Mouse (Mus musculus) mature B cell (primary cell): ENCODE data around the gene Rprd2.
"Not testable (repeated sequence)": the region's sequence is repeated elsewhere in the genome, so short reads cannot be mapped to it uniquely, and the experiment has no call there.

ENCODE experiments used
- in situ Hi-C: fragments of 300-500 bp; cut with MboI; formaldehyde crosslinking; loops from 2 replicates; pipeline ENCODE4 v1.14.3; 2019

Gene Rprd2

GRCm38 (mm10) chr3:95818026-95818511, 594 bp downstream of the Rprd2 start:
- in situ Hi-C loops, result no loop called here

DNA sequence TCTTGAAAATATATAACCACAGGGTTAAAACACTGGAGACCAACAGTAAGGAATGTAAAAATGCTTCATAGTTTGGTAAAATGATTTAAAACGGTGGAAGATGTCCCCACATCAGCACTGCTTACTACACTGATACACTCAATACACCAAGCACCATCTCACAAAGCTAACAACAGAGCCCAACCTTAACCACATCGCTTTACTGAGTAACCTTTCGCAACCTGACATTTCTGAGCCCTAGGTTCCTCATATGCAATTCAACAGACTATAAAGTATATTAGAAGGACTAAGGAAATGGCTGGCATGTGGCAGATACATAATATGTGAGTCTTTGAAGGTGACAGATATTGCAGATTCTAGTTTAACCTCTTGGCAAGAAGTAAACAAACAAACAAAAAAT, 2.0 kb downstream of the Rprd2 start:
- in situ Hi-C loops, result no loop called here

GRCm38 (mm10) chr3:95808384-95808783, 10.3 kb downstream of the Rprd2 start:
- in situ Hi-C loops, result no loop called here

DNA sequence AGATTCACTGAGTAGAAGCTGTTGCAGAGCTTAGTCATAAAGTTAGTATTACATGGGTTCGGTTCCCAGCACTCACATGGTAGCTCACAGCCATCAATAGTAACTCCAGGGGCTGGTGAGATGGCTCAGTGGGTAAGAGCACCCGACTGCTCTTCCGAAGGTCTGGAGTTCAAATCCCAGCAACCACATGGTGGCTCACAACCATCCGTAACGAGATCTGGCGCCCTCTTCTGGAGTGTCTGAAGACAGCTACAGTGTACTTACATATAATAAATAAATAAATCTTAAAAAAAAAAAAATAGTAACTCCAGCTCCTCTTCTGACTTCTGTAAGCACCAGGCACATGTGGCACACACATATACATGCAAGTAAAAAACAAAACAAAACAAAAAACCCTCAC, 11.0 kb downstream of the Rprd2 start:
- in situ Hi-C loops, result not testable (repeated sequence)

DNA sequence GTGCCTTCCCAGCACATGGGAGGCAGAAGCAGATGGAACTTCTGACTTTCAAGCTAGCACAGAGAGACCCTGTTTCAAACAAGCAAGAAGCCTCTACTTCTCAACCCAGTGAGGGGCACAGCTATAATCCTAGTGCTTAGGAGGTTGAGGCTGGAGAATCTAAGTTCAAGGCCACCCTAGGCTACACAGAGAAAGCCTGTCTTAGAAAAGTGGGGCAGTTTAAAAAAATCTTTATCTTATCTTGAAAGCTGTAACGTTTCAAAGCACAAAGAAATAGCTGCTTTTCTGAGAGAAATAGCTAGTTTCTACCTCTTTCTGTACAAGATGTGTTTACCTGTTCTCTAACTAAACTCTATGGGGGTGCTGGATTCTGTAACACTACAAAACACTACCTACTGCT, 12.0 kb downstream of the Rprd2 start:
- in situ Hi-C loops, result no loop called here

- in situ Hi-C loops, result no loop called here
These were observed 14.8 kb downstream of the Rprd2 start for GRCm38 (mm10) chr3:95803851-95804250.

DNA sequence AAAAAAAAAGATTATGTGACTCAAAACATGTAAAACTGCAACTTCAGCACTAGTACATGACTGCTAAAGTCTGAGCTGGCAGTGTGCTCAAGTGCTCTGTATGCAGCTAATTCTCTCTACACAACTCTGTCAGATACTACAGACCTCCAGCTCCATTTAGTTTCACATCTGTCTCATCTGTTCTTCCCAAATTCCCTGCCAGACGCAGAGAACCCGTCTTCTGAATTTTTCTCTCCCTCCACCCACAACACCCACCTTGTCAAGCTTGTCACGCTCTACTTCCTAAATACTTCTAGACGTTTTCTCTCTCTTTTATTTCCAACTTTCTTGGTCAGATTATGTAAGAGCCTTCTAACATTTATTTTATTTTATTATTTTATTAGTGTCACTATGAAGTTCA, 19.9 kb downstream of the Rprd2 start:
- in situ Hi-C loops, result no loop called here

DNA sequence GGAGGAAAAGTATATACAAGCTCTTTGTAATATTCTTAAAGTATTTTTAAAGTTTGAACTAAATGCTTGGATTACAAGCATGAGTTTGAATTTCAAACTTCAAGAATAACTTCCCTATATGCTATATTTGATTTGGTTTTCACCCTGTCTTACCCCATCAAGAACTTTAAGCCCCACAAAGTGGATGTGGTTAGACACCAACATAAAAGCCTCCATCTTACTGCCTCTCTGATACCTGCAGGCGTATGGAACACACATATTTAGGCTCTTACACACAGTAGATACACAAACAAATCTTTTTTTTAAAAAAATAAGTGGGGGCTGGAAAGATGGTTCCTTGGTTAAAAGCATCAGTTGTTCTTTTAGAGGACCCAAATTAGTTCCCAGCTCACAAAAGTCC, 24.4 kb downstream of the Rprd2 start:
- in situ Hi-C loops, result no loop called here

DNA sequence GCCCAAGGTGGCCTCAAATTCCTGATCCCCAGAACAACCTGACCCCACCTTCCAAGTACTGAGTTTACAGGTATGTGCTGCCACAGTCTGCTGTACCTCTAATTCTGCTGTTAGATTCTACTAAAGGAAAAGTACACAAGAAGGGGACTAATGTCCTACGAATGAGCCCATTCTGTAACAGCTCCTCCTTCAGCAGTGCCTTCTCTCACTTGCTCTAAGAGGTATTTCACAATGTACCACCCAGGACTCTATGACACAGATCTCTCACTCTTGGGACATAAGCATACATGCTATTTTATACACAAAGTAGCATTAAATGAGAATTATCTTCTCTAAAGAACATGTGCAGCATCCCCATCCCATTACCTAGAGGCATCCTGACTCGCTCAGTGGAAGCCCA, 25.0 kb downstream of the Rprd2 start:
- in situ Hi-C loops, result no loop called here

DNA sequence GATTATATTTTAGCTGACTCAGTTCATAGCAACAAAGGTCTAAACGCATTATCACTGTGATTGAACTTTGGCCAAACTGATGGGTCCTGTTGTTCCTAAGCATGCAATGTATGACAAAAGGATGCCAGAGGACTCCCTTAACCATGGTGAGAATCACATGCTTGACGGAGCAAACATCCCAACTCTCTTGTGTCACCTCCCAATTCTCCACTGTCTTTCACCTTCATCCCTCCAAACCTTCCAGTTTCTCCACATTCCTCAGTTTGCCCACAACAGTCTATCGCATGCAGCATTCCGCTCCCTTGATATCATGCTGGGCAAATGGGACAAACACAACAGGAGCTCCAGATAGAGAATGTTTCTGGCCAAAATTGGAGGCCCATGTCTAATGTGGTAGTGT, 33.2 kb downstream of the Rprd2 start:
- in situ Hi-C loops, result no loop called here

DNA sequence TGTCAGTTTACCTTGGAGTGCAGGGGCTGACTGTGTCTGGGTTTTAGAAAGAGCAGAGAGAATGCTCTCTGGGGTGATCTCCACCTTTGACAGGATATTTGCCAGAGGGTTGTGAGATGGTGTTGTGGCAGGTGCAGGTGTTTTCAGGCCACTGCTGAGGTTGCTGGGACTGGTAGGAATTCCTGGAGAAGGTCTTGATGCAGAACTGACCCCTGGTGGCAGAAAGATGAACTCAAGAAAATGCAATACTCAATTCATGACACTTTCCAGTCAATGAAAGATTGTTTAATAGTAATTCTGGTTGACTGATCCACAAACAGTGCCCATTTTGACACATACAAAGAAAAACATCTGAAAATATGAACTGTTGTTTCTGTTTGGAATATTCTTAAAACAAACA, 46.7 kb downstream of the Rprd2 start:
- in situ Hi-C loops, result no loop called here

GRCm38 (mm10) chr3:95765534-95765933, 53.1 kb downstream of the Rprd2 start:
- in situ Hi-C loops, result no loop called here

DNA sequence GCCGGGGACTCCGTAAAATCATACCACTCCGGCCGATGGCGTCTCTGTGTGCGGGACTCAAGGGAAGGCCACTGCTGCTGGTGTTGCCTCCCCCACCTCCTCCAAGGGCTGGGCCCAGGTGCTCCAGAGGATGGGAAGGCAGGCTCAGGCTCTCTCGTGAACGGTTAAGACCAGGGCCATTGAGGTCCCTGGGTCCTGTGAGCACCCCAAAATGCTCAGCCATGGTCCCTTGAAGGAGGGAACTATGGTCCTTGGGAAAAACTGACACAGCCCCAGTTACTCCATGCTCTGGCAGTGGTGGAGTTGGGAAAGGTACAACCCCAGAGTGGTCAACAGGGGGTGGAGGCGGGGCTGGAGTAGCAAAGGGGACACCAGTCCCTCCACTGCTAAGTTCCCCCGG, 54.9 kb downstream of the Rprd2 start:
- in situ Hi-C loops, result no loop called here

GRCm38 (mm10) chr3:95762961-95763360, 55.7 kb downstream of the Rprd2 start:
- in situ Hi-C loops, result no loop called here

- in situ Hi-C loops, result no loop called here
These were observed 56.9 kb downstream of the Rprd2 start for GRCm38 (mm10) chr3:95761771-95762170.

DNA sequence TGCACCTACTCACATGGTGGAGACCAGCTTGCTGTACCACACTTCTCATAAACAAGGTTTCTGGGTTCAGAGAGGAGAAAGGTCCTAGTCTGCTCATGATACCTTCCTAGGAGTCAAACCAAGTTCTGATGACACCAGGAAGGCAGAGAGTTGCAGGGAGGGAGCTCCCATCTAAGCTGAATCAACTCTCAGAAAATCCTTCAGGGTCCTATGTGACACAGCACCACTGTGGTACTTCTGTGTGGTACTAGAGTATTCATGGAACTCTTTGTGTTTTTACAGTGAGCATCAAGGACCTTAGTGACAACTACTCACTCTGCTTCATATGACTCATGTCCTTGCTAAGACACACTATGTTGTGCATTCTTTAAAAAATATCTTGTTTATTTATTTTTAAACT, 58.0 kb downstream of the Rprd2 start:
- in situ Hi-C loops, result no loop called here

- in situ Hi-C loops, result no loop called here
These were observed 58.6 kb downstream of the Rprd2 start, which contains the start of gene Tars2 for GRCm38 (mm10) chr3:95760106-95760505. Gene Tars2 (minus strand): TSS chr3:95760206.

DNA sequence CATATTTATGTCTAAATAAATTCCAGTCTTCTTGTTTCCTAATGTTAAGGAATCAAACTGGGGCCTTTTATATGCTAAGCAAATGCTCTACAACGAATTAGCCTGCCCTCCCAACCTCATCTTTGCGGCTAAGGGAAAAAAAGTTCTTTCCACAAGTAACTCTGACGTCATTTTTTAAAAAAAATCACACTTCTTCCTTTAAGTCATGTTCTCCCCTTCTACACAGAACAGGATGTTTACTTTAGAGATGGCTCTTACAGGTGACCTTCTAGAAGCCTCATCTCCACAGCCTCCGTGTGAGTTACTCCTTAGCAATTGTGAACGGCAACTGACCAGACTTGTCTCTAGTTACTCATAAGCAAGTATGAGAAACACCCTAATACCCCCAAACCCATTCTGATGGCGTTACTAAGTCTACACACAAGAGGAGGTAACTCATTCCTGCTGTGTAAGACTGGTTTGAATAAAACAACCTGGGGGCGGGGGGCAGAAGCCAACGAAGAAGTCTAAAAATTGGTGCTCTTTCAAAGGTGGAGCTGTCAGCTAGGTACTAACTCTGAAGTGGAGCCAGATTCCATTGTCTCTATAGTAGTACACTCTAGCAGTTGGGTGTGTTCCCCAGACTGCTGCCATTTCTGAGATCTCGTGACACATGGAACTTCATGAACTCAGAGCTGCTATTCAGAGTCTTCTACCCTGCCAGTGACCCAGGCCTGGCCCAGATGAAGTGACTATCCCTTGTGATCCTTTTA, 60.0 kb downstream of the Rprd2 start:
- in situ Hi-C loops, result no loop called here

DNA sequence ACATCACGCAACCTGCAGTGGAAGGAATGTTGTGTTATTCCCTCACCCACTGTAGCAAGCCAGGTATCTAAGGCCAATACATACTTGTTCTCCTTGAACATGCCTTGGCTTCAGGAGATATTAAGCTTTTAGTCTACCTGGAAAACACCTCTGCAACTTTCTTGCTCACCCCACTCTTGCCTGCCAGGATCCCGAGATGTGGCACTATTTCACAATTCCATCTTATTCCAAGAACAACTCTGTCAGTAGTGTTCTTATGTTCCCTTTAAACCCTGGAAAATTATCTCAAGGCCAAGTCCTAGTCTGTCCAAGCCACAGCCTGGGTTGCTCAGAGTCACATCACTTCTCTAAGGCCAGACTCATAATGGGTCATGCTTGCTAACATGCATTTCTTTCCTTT, 61.9 kb downstream of the Rprd2 start:
- in situ Hi-C loops, result no loop called here

DNA sequence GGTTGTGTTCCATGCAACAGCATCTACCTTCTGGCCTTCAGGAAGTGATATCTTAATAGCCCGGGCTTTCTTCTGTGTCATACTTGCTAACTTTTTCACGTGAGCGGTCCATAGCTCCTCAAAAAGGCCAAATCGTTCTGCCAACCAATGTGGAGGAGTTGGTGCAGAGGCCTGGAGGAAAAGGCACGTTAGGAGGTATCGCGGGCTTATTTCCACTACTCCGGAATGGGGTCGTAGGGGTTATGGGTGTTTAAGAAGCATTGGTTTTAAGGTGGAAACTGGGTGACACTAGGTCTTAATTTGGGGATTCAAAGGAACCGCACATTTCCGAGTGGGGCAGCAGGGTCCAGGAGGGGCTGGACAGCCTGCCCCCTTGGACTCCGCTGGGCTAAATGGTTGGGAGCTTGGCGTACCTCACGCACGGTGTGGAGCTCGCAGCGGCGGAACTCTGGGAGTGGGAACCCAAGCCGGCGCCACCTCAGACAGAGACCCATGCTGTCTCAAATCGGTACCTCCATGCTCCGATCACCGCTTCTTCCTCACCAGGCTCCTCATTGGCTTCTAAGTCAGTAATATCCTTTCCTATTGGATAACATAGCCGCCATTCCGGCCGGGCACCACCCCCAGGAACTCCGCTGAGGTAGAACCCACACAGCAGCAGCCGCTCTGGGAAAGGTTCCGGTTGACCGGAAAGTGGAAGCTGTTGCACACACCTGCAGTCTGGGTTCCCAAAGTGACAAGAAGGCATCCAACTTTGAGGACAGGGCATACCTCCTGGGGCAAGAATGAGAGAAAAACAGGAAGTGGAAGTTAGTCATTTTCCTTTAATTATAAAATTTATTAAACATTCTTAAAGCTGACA, 64.1 kb downstream of the Rprd2 start:
- in situ Hi-C loops, result no loop called here

DNA sequence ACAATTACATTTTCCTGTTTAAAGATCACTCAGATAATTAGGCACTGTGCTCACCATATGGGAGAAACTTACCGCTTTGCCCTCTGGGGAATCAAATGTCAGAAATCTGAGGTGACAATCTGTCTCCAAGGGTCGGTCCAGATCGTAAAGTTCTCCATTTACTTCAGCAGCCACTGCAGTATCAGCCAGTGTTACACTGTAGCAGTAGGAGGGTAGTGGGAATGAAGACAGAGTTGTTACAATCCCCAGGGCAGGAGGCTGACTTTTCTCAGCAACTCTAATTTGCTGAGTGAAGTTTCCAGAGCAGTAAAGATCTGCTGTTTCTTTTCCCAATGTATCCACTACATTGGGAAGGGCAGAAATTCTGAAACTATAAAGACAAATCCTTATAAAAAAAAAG, 65.7 kb downstream of the Rprd2 start:
- in situ Hi-C loops, result no loop called here

- in situ Hi-C loops, result no loop called here
These were observed 78.3 kb downstream of the Rprd2 start for GRCm38 (mm10) chr3:95740406-95740805.
